8 mouse cellular contexts compared by ENCODE assay signal in the genomic region with DNA sequence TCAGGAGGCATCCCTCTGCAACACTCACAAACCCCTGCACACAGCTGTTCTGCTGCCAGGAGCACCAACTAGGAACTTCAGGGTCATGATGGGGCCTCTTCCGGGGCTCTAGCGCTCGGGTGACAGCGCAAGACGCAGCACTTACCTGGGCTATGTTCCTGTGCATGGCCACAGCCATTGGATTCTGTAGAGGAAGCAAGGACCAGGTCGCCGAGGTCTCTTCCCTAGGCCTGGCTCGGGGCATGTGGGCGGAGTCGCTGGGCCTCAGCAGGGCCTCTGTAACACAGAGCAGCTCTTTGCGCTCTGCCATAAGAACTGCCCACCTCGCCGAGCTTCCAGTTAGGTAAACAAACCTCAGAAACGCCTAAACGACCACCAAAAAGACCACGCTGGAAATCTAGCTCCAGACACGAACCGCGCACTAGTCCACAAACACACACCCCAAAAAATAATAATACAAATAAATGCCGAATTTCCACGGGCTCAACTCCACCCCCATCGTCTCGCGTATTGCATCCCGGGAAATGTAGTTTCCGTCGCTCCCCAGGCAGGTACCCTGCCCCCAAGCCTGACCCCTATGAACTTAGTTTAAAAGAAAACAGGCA. TPM values are rescaled to one million over a fixed set of nuclear protein-coding genes. Genes with fewer than 3 reads are reported as not detected.
DNase-seq lines count a peak whose midpoint lies in the region; ATAC-seq lines count a peak whose summit lies in the region.

A gene (minus strand): TSS at position 507 of the 605 bp plus-strand sequence.

- peak within 1 kb of the TSS; percentile 73 for H3K9ac ChIP-seq in embryonic facial prominence, embryonic 11.5 days (replicated peaks; ENCODE audit: low read length)
- peak within 1 kb of the TSS; percentile 74 for H3K9ac ChIP-seq in midbrain, embryonic 12.5 days (replicated peaks)

- DNase-seq in embryonic facial prominence, embryonic 11.5 days (ENCODE audit: low spot score): peak; percentile 71
- peak; percentile 65 to 75 for DNase-seq in heart, adult 18-20 months
- DNase-seq in kidney, adult 18-20 months: peak; percentile 76
- DNase-seq in limb, embryonic 10.5 days (ENCODE audit: low spot score): peak; percentile 81
- DNase-seq in spleen, adult 12 weeks (ENCODE audit: low spot score): peak; percentile 2

- no peak within 1 kb of the TSS for H3K27ac ChIP-seq in embryonic facial prominence, embryonic 11.5 days (replicated peaks; ENCODE audit: low read depth, low read length)
- H3K27ac ChIP-seq in limb, embryonic 10.5 days: peak within 1 kb of the TSS; percentile 87
- H3K27ac ChIP-seq in midbrain, embryonic 12.5 days (replicated peaks): no peak within 1 kb of the TSS

- H3K36me3 ChIP-seq in erythroblast, embryonic 14.5 days (ENCODE audit: control insufficient read depth): no peaks in the 10 kb centered on the region
- H3K36me3 ChIP-seq in embryonic facial prominence, embryonic 11.5 days (replicated peaks; ENCODE audit: control insufficient read depth, insufficient read depth, low read depth, low read length): no peaks in the 10 kb centered on the region
- H3K36me3 ChIP-seq in limb, embryonic 10.5 days: peaks cover 14% of the 10 kb centered on the region
- peaks cover 13% of the 10 kb centered on the region; the same call in 1 of the 2 replicates for H3K36me3 ChIP-seq in midbrain, embryonic 12.5 days

- ATAC-seq in erythroblast, adult 5-6 weeks (replicated peaks; ENCODE audit: low FRiP score, poor library complexity, severe bottlenecking): no peak
- peak; percentile 95 for ATAC-seq in embryonic facial prominence, embryonic 11.5 days (replicated peaks; ENCODE audit: insufficient number of reproducible peaks, low FRiP score, low TSS enrichment, low read depth)
- peak; percentile 94 for ATAC-seq in midbrain, embryonic 12.5 days (ENCODE audit: low FRiP score, low read depth)

- H3K27me3 ChIP-seq in erythroblast, embryonic 14.5 days (ENCODE audit: control insufficient read depth): no peaks in the 10 kb centered on the region
- H3K27me3 ChIP-seq in embryonic facial prominence, embryonic 11.5 days (ENCODE audit: control insufficient read depth, insufficient read depth, low read length): no peaks in the 10 kb centered on the region
- H3K27me3 ChIP-seq in limb, embryonic 10.5 days (ENCODE audit: low read depth, poor library complexity, severe bottlenecking): no peaks in the 10 kb centered on the region
- H3K27me3 ChIP-seq in midbrain, embryonic 12.5 days: no peaks in the 10 kb centered on the region

- WGBS in embryonic facial prominence, embryonic 11.5 days: under 1% methylated on average over 27 of the region's 27 CpGs
- under 1% methylated on average over 27 of the region's 27 CpGs for WGBS in limb, embryonic 10.5 days
- under 1% methylated on average over 27 of the region's 27 CpGs for WGBS in midbrain, embryonic 12.5 days

- no peaks in the 10 kb centered on the region for H3K9me3 ChIP-seq in erythroblast, embryonic 14.5 days (ENCODE audit: control insufficient read depth, low read length)
- no peaks in the 10 kb centered on the region for H3K9me3 ChIP-seq in embryonic facial prominence, embryonic 11.5 days (replicated peaks; ENCODE audit: control insufficient read depth, low read length)
- no peaks in the 10 kb centered on the region for H3K9me3 ChIP-seq in limb, embryonic 10.5 days (replicated peaks)
- H3K9me3 ChIP-seq in midbrain, embryonic 12.5 days: no peaks in the 10 kb centered on the region

- peak within 1 kb of the TSS; percentile 67 for H3K4me3 ChIP-seq in erythroblast, embryonic 14.5 days (replicated peaks)
- peak within 1 kb of the TSS; percentile 57 for H3K4me3 ChIP-seq in embryonic facial prominence, embryonic 11.5 days (ENCODE audit: low read depth, low read length)
- H3K4me3 ChIP-seq in limb, embryonic 10.5 days: peak within 1 kb of the TSS; percentile 63
- peak within 1 kb of the TSS; percentile 61 for H3K4me3 ChIP-seq in midbrain, embryonic 12.5 days

- peak within 1 kb of the TSS; percentile 49 for H3K4me2 ChIP-seq in embryonic facial prominence, embryonic 11.5 days (ENCODE audit: low read depth, low read length)
- peak within 1 kb of the TSS; percentile 68 for H3K4me2 ChIP-seq in midbrain, embryonic 12.5 days (replicated peaks)

- peaks cover 9% of the 10 kb centered on the region for H3K4me1 ChIP-seq in erythroblast, embryonic 14.5 days (ENCODE audit: control insufficient read depth)
- no peaks in the 10 kb centered on the region for H3K4me1 ChIP-seq in embryonic facial prominence, embryonic 11.5 days (ENCODE audit: control insufficient read depth, insufficient read depth, low read length)
- peaks cover 8% of the 10 kb centered on the region for H3K4me1 ChIP-seq in limb, embryonic 10.5 days
- peaks cover 11% of the 10 kb centered on the region for H3K4me1 ChIP-seq in midbrain, embryonic 12.5 days

RNA-seq across cellular contexts. Expression of the gene that starts here (rescaled TPM):
- not detected in 2 replicates for polyA plus RNA-seq in erythroblast, embryonic 14.5 days (2012)
- not detected in 2 replicates for total RNA-seq in erythroblast, adult 5-6 weeks (2015; ENCODE audit: low replicate concordance)
- not detected in 2 replicates for total RNA-seq in erythroblast, adult 5-6 weeks (2017; ENCODE audit: low replicate concordance)
- polyA plus RNA-seq in embryonic facial prominence, embryonic 11.5 days (2014; fragmentation: Nextera tagmentation; extraction: Ambion mirVana): 4.1 and 4.2 TPM in 2 replicates
- total RNA-seq in heart, adult 18-20 months (2021): 1 to 10 TPM; 1.8 to 2.3 TPM
- polyA plus RNA-seq in limb, embryonic 10.5 days (2016; fragmentation: Nextera tagmentation; extraction: Ambion mirVana): 4.6 and 4.8 TPM in 2 replicates
- polyA plus RNA-seq in midbrain, embryonic 12.5 days (2016; fragmentation: Nextera tagmentation; extraction: Ambion mirVana): 5.3 and 5.4 TPM in 2 replicates

Comparison
In these comparisons a context has a peak if more than half of its experiments do, and no peak if none do; other contexts are left out.
1. DNase-seq: peak in every context shown above with its lines; median percentile 81 in limb, embryonic 10.5 days; 76 in kidney, adult 18-20 months; 71 in embryonic facial prominence, embryonic 11.5 days; 70 in heart, adult 18-20 months; 2 in spleen, adult 12 weeks.